Mouse (Mus musculus) megakaryocyte, embryonic 14.5 days (primary cell): ENCODE results near the gene Ube2h.

Experiments
- FLI1 ChIP-seq: IDR thresholded peaks from 2 replicates; pipeline ENCODE4 v1.6.1; 2012; ENCODE audit warnings: low read length, inconsistent platforms, mixed read lengths
- GATA1 ChIP-seq: IDR thresholded peaks from 3 replicates; pipeline ENCODE4 v1.6.1; 2012; ENCODE audit warnings: mixed read lengths, low read length, inconsistent platforms, borderline replicate concordance

DNA sequence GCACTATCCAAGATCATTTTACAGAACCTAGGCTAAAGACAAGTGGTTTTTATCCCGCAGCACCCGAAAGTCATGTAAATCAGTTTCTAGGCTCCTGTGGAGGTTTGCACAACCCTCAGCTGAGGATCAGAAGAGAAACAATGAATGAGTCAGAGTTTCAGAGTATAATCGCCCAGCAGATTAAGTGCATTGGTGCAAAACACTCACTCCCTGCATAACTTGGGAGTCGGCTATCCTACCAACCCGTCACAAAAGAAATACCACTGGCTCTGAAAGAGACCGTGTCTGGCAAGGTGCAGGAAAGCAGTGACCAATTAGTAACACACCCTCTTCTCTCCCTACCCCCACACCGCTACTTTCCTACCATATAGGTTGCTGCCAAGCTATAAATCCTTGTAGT lies 3.4 kb downstream of the Ube2h start:
- no peak for TF ChIP-seq GATA1
- no peak for TF ChIP-seq FLI1
